Mouse (Mus musculus): ENCODE data around the gene Krt79.

DNA sequence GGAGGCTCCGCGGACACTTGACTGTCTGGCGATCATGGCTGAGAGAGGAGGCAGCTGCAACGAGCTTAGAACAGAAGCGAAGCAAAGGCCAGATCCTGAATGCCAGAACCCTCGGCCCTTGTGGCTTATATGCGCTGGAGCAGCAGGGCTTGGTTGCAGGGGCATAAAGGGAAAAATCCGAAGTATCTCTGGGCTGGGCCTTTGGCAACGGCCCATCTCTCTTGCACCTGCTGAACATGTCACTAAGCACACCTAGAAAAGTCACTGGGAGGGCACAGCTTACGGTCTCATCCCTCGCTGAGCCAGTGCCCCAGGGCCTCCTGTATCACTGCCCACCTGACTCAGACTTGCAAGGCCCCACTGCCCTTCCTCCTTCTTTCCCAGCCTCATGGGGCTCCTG lies 15.5 kb downstream of the Krt79 start, which contains the start of gene Krt4:
- TF ChIP-seq CTCF (conservative IDR thresholded peaks at IDR 0.05; ENCODE audit: insufficient read depth, insufficient read length, low read depth, low read length) (no peak), POLR2A (IDR thresholded peaks at IDR 0.05; ENCODE audit: low read depth, low read length) (no peak)

Measured in kidney, adult 2 months (tissue).